Mouse (Mus musculus) skeletal muscle tissue, postnatal 0 days (tissue): ENCODE data around the gene Dap3. TPM values are rescaled to one million over a fixed set of nuclear protein-coding genes. Genes with fewer than 3 reads are reported as not detected.

Source experiments
- polyA plus RNA-seq: library from polyadenylated mRNA; unstranded; fragments of >200 nt; fragmentation: Nextera tagmentation; extraction: Ambion mirVana; gene quantifications from 2 replicates; pipeline ENCODE4 v1.2.1, GENCODE M21; 2015

Gene Dap3
- 80.8 and 94.1 TPM in 2 replicates for polyA plus RNA-seq

DNA sequence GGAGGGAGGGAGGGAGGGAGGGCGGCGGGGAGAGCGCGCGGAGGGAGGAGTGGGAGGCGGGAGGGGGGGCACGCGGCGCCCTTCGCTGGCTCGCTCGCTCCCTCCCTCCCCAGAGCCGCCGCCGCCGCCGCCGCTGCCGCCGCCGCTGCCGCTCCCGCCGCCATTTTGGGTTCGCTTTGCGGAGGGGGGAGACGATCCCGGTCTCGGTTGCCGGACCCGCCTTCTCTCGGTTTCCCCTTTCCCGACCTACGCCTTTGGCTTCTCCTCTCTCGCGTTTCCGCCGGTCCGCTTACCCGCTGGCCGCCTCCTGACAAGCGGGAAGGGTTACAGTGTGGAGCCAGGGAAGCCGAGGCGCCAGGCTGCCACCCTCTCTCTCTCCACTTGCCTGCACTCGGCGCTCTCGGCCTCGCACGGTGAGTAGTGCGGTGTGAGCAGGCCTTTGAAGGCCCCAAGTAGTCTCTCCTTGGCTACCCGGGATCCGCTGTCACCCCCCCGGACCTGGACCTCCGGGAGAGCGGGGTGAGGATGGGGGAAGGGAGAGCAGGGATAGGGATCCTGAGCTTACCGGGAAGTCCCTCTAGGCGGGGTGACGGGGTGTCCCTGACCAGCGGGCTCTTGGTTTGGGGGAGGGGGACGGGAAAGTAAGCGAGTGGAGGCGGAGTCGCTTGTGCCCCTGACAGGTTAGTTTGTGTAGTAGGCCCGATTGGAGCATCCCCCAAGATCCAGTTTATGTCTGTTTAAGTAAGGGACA, at the start of gene Dap3, which contains the start of gene Ash1l:
Dap3 (minus strand) TSS at position 606 of the 751 bp plus-strand sequence.
Ash1l (plus strand) TSS at position 47 of the 751 bp plus-strand sequence.

GRCm38 (mm10) chr3:88913511-88914383, 37.2 kb downstream of the Dap3 start, which contains the start of gene Msto1:
Gene Msto1 (minus strand): TSS chr3:88913999.

Other genes with a start within 250 kb of the Dap3 start
- gene Rit1, start 234.3 kb downstream of the Dap3 start, polyA plus RNA-seq: 49.5 and 51.0 TPM in 2 replicates
- gene Syt11, start 176.0 kb downstream of the Dap3 start, polyA plus RNA-seq: 3.5 and 3.6 TPM in 2 replicates
- 2.8 and 2.9 TPM in 2 replicates for gene Gon4l, start 116.0 kb downstream of the Dap3 start, polyA plus RNA-seq
- 36.3 and 39.4 TPM in 2 replicates for gene Msto1, start 37.2 kb downstream of the Dap3 start, polyA plus RNA-seq
- gene Ash1l, start 559 bp downstream of the Dap3 start, polyA plus RNA-seq: 9.1 and 9.2 TPM in 2 replicates
- gene Rusc1, start 142.1 kb upstream of the Dap3 start, polyA plus RNA-seq: 8.6 and 9.6 TPM in 2 replicates
- gene Gm43738, start 149.9 kb upstream of the Dap3 start, polyA plus RNA-seq: not detected in 2 replicates
- 67.5 and 85.5 TPM in 2 replicates for gene Fdps, start 150.8 kb upstream of the Dap3 start, polyA plus RNA-seq
- gene Pklr, start 185.0 kb upstream of the Dap3 start, polyA plus RNA-seq: not detected in 2 replicates
- gene Hcn3, start 209.0 kb upstream of the Dap3 start, polyA plus RNA-seq: 0.33 and 0.55 TPM in 2 replicates
- gene Clk2, start 213.6 kb upstream of the Dap3 start, polyA plus RNA-seq: 9.4 and 10.4 TPM in 2 replicates
- 50.6 and 61.2 TPM in 2 replicates for gene Scamp3, start 226.3 kb upstream of the Dap3 start, polyA plus RNA-seq
- 11.7 and 11.8 TPM in 2 replicates for gene Fam189b, start 232.0 kb upstream of the Dap3 start, polyA plus RNA-seq